ENCODE assay signal across 28 mouse cellular contexts in the genomic region with DNA sequence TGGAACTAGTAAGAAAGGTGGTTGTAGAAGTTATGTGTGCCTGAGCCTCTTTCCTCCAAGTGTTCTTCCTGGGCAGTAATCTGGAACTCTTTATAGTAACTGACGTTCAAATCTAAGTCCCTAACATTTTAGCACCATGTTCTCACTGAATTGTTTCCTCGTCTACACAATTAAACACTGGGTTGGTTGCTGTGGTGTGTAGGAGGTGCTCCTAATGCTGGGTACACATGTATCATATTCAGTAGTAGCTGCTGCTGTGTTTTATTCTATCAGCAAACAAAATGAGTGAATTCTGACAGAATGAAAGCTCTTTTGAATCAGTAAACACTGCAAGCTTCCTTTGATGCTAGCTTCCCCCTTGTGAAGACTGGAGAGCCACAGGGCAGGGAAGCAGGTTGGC.
DNase-seq lines count a peak whose midpoint lies in the region; ATAC-seq and TF ChIP-seq lines count a peak whose summit lies in the region.
"Had no signal": no experiment of that assay in that cellular context is flagged by ENCODE, and none has a peak within 500 bp of the region (broad histone marks: within the 10 kb centered on the region; RNA-seq: fewer than 3 reads in every experiment).

No protein-coding gene starts in this region.

- 47% methylated on average over 2 of the region's 2 CpGs for WGBS in forebrain, embryonic 13.5 days
- WGBS in forebrain, embryonic 14.5 days: 34% methylated on average over 2 of the region's 2 CpGs
- WGBS in midbrain, embryonic 13.5 days: 47% methylated on average over 2 of the region's 2 CpGs
- WGBS in midbrain, embryonic 11.5 days: 66% methylated on average over 2 of the region's 2 CpGs

- no peak for ATAC-seq in forebrain, embryonic 13.5 days
- ATAC-seq in forebrain, embryonic 14.5 days: no peak
- no peak for ATAC-seq in midbrain, embryonic 13.5 days
- ATAC-seq in midbrain, embryonic 11.5 days (ENCODE audit: low FRiP score): no peak
- no peak for ATAC-seq in CD4-positive, CD25-positive, alpha-beta regulatory T cell, adult 4 months
- ATAC-seq: forebrain, embryonic 16.5 days; Patski had no signal

- no peak for TF ChIP-seq CTCF in layer of hippocampus, adult 2 months (conservative IDR thresholded peaks at IDR 0.05)
- TF ChIP-seq CTCF in brain, embryonic 14.5 days (IDR thresholded peaks at IDR 0.05; ENCODE audit: borderline replicate concordance, extremely low read depth, insufficient read depth, insufficient read length): no peak

- H3K4me1 ChIP-seq in forebrain, embryonic 13.5 days: peaks cover 12% of the 10 kb centered on the region
- H3K4me1 ChIP-seq in forebrain, embryonic 14.5 days (ENCODE audit: control insufficient read depth, insufficient read depth, low read length): peaks cover 3% of the 10 kb centered on the region
- H3K4me1 ChIP-seq in midbrain, embryonic 13.5 days (replicated peaks): peaks cover 7% of the 10 kb centered on the region
- H3K4me1 ChIP-seq in midbrain, embryonic 11.5 days (ENCODE audit: control insufficient read depth, insufficient read depth, low read length): no peaks in the 10 kb centered on the region
- H3K4me1 ChIP-seq: embryonic facial prominence, embryonic 12.5 days; embryonic facial prominence, embryonic 15.5 days; heart, embryonic 12.5 days; heart, embryonic 15.5 days; hindbrain, embryonic 10.5 days had no signal

- H3K4me2 ChIP-seq in forebrain, embryonic 13.5 days: no peak overlapping the region
- H3K4me2 ChIP-seq in forebrain, embryonic 14.5 days (ENCODE audit: low read length): no peak overlapping the region
- H3K4me2 ChIP-seq in midbrain, embryonic 13.5 days (replicated peaks): no peak overlapping the region
- H3K4me2 ChIP-seq in midbrain, embryonic 11.5 days: no peak overlapping the region
- H3K4me2 ChIP-seq: embryonic facial prominence, embryonic 12.5 days; embryonic facial prominence, embryonic 15.5 days; heart, embryonic 12.5 days; heart, embryonic 15.5 days; hindbrain, embryonic 14.5 days had no signal

- no peak for DNase-seq in forebrain, embryonic 14.5 days (ENCODE audit: low spot score)
- DNase-seq in layer of hippocampus, adult 2 months (ENCODE audit: low spot score in 2 of 2): peak in 1 of 2 experiments; percentile 17
- no peak for DNase-seq in layer of hippocampus, adult 8-10 months (ENCODE audit: low spot score in 2 of 2)
- no peak for DNase-seq in midbrain, embryonic 11.5 days (ENCODE audit: low spot score, missing footprints)
- peak; percentile 18 for DNase-seq in brain, embryonic 14.5 days (ENCODE audit: low read depth)
- DNase-seq: adrenal gland, postnatal 10 days; adrenal gland, postnatal 36 days; cerebellum, adult 11 months; cerebellum, adult 2 months; cerebellum, adult 9-11 months; cerebellum, postnatal 25 days; gastrocnemius, postnatal 25 days; heart, adult 18-20 months; heart, postnatal 10 days; heart, postnatal 36 days had no signal

- H3K36me3 ChIP-seq in forebrain, embryonic 13.5 days (ENCODE audit: poor library complexity, severe bottlenecking): no peaks in the 10 kb centered on the region
- no peaks in the 10 kb centered on the region for H3K36me3 ChIP-seq in forebrain, embryonic 14.5 days (ENCODE audit: control insufficient read depth, insufficient read depth, low read length)
- H3K36me3 ChIP-seq in midbrain, embryonic 13.5 days: no peaks in the 10 kb centered on the region
- H3K36me3 ChIP-seq in midbrain, embryonic 11.5 days (ENCODE audit: control insufficient read depth, insufficient read depth, low read length): no peaks in the 10 kb centered on the region
- H3K36me3 ChIP-seq: embryonic facial prominence, embryonic 12.5 days; embryonic facial prominence, embryonic 15.5 days; G1E; heart, embryonic 12.5 days; heart, embryonic 15.5 days; hindbrain, embryonic 10.5 days had no signal

- no peaks in the 10 kb centered on the region for H3K9me3 ChIP-seq in forebrain, embryonic 13.5 days (replicated peaks)
- H3K9me3 ChIP-seq in forebrain, embryonic 14.5 days (replicated peaks; ENCODE audit: control insufficient read depth, low read length): no peaks in the 10 kb centered on the region
- no peaks in the 10 kb centered on the region for H3K9me3 ChIP-seq in midbrain, embryonic 13.5 days
- no peaks in the 10 kb centered on the region for H3K9me3 ChIP-seq in midbrain, embryonic 11.5 days (ENCODE audit: control insufficient read depth, low read length)
- H3K9me3 ChIP-seq: embryonic facial prominence, embryonic 12.5 days; embryonic facial prominence, embryonic 15.5 days; heart, embryonic 12.5 days; heart, embryonic 15.5 days; hindbrain, embryonic 10.5 days had no signal

- H3K9ac ChIP-seq in forebrain, embryonic 13.5 days: no peak overlapping the region
- H3K9ac ChIP-seq in forebrain, embryonic 14.5 days (ENCODE audit: low read length): no peak overlapping the region
- no peak overlapping the region for H3K9ac ChIP-seq in midbrain, embryonic 13.5 days (replicated peaks)
- no peak overlapping the region for H3K9ac ChIP-seq in midbrain, embryonic 11.5 days (ENCODE audit: low read length)
- H3K9ac ChIP-seq: embryonic facial prominence, embryonic 12.5 days; embryonic facial prominence, embryonic 15.5 days; heart, embryonic 12.5 days; heart, embryonic 15.5 days; hindbrain, embryonic 14.5 days had no signal

- no peak for TF ChIP-seq POLR2A in brain, embryonic 14.5 days (IDR thresholded peaks at IDR 0.05; ENCODE audit: borderline replicate concordance, extremely low read depth, insufficient read depth, insufficient read length, poor library complexity, severe bottlenecking)

- H3K4me3 ChIP-seq in forebrain, embryonic 13.5 days: no peak overlapping the region
- no peak overlapping the region for H3K4me3 ChIP-seq in forebrain, embryonic 14.5 days (ENCODE audit: low read depth, low read length)
- H3K4me3 ChIP-seq in layer of hippocampus, adult 2 months: no peak overlapping the region
- H3K4me3 ChIP-seq in midbrain, embryonic 13.5 days (replicated peaks): no peak overlapping the region
- no peak overlapping the region for H3K4me3 ChIP-seq in midbrain, embryonic 11.5 days (ENCODE audit: low read depth, low read length)
- H3K4me3 ChIP-seq: embryonic facial prominence, embryonic 12.5 days; embryonic facial prominence, embryonic 15.5 days; heart, embryonic 12.5 days; heart, embryonic 15.5 days; hindbrain, embryonic 10.5 days had no signal

- H3K27ac ChIP-seq in forebrain, embryonic 13.5 days: 0 out of 2 replicates have a peak overlapping the region, but pooled peaks have one; percentile 31
- H3K27ac ChIP-seq in forebrain, embryonic 14.5 days (ENCODE audit: low read depth, low read length): no peak overlapping the region
- H3K27ac ChIP-seq in layer of hippocampus, adult 2 months: peak overlapping the region; percentile 63; the same call in 1 of the 2 replicates
- peak overlapping the region; percentile 21; the same call in 1 of the 2 replicates for H3K27ac ChIP-seq in midbrain, embryonic 13.5 days
- H3K27ac ChIP-seq in midbrain, embryonic 11.5 days (ENCODE audit: low read depth, low read length): no peak overlapping the region
- H3K27ac ChIP-seq: embryonic facial prominence, embryonic 12.5 days; embryonic facial prominence, embryonic 15.5 days; heart, embryonic 15.5 days; hindbrain, embryonic 10.5 days; hindbrain, embryonic 14.5 days had no signal

- no peaks in the 10 kb centered on the region for H3K27me3 ChIP-seq in forebrain, embryonic 13.5 days
- H3K27me3 ChIP-seq in forebrain, embryonic 14.5 days (replicated peaks; ENCODE audit: control insufficient read depth, insufficient read depth, low read length): no peaks in the 10 kb centered on the region
- H3K27me3 ChIP-seq in midbrain, embryonic 13.5 days: no peaks in the 10 kb centered on the region
- H3K27me3 ChIP-seq in midbrain, embryonic 11.5 days (ENCODE audit: control insufficient read depth, insufficient read depth, low read length): no peaks in the 10 kb centered on the region
- H3K27me3 ChIP-seq: CH12.LX; embryonic facial prominence, embryonic 12.5 days; embryonic facial prominence, embryonic 15.5 days; heart, embryonic 12.5 days; heart, embryonic 15.5 days; Patski had no signal

Comparison
In these comparisons a context has a peak if more than half of its experiments do, and no peak if none do; other contexts are left out.
1. H3K27ac ChIP-seq: peak in forebrain, embryonic 13.5 days (single experiment), layer of hippocampus, adult 2 months (single experiment) and midbrain, embryonic 13.5 days (single experiment); none in forebrain, embryonic 14.5 days (single experiment) and midbrain, embryonic 11.5 days (single experiment).